Mouse (Mus musculus): ENCODE results near the gene Dip2c.

Dip2c gene

GRCm38 (mm10) chr13:9663593-9663992, 387.3 kb downstream of the Dip2c start:
- DNase-seq (ENCODE audit: low spot score in 2 of 2) = no peak

DNA sequence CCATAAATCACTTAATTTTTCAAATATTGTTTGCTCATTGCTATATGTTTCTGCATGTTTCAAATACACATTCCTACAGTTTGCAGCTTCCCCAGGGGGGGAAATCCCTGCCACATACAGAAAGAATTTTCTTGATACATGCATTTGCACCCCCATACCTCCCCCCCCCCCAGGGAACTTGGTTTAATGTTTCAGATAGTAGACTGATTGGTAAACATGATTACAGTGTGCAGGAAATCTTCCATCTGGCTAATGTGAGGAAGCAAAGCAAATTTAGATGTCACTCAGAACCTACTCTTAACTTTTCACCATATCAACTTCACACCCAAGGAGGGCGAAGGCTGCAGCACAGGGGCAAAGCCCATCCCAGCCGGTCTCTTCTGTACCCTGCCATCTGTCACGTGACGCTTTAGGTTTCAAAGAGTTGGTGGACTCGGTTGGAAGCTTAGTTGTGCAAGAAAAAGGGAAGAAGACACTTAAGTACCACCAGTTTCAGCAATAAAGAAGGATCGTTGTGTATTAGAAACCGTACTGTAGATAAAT, 391.7 kb downstream of the Dip2c start:
- DNase-seq (ENCODE audit: low spot score in 2 of 2) = no peak

DNA sequence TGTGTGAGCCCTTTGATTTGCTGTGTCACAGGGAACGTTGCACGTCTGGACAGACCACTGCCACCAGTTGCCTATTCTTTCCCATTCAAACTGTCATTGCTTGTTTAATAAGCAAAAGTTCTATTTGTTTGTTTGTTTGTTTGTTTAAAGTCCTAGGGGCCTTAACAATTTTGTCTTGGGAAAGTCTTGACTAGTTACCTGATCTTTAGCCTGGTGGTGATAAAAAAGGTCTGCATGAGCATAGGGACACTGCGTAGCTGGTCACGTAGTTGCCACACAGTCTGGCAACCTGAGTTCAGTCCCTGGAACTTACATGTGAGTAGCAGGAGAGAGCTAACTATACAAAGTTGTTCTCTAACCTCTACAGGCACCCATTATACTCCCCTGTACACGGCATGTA, 392.9 kb downstream of the Dip2c start:
- DNase-seq (ENCODE audit: low spot score in 2 of 2) = no peak

DNA sequence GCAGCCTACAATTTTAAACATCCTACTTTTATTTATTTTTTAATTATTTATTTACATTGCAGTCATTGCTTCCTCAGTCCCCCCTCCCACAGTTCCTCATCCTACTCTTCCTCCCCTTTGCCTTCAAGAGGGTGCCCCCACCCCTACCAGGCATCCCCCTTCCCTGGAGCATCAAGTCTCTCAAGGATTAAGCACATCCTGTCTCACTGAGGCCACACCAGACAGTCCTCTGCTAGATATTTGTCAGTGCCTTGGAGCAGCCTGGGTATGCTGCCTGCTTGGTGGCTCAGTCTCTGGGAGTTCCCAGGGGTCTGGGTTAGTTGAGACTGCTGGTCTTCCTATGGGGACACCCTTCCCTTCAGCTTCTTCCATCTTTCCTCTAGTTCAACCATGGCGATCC, 397.8 kb downstream of the Dip2c start:
- no peak for DNase-seq (ENCODE audit: low spot score in 2 of 2)

- no peak for DNase-seq (ENCODE audit: low spot score in 2 of 2)
Observed at GRCm38 (mm10) chr13:9681492-9681891, 405.2 kb downstream of the Dip2c start.

- DNase-seq (ENCODE audit: low spot score in 2 of 2) = no peak
Observed at GRCm38 (mm10) chr13:9683280-9683679, 407.0 kb downstream of the Dip2c start.

DNA sequence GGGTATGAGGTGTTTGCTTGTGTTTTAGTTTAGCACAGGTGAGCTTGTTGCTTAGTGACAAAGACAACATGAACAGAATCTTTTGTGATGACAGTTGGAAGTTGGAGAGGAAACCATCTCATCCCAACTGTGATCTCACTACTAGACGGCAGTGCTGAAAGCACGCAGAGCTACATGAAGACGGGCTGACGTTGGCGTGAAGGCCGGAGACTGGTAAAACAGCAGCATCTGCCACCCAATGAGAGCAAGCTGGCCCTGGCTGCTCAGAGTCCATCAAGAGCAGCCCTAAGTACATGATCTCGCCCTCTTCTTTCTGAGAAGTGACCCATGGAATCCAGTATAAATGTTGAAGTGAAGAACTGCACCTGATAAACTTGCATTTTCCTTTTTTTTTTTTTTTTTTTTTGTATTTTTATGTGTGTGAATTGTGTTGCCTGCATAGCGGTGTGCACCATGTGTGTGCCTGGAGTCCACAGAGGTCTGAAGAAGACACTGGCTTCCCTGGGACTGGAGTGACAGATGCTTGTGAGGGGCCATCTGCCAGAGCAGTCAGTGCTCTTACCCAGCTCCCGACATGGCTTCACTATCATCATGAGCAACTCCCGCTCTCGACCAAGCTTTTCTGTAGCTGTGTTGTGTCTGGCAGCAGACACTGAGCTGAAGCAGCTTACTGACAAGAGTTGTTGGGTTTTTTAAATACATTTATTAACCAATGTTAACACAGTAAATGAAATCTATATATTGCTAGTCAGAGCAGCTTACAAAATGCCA, 408.0 kb downstream of the Dip2c start:
- no peak for DNase-seq (ENCODE audit: low spot score in 2 of 2)

GRCm38 (mm10) chr13:9686261-9686660, 409.9 kb downstream of the Dip2c start:
- no peak for DNase-seq (ENCODE audit: low spot score in 2 of 2)

DNA sequence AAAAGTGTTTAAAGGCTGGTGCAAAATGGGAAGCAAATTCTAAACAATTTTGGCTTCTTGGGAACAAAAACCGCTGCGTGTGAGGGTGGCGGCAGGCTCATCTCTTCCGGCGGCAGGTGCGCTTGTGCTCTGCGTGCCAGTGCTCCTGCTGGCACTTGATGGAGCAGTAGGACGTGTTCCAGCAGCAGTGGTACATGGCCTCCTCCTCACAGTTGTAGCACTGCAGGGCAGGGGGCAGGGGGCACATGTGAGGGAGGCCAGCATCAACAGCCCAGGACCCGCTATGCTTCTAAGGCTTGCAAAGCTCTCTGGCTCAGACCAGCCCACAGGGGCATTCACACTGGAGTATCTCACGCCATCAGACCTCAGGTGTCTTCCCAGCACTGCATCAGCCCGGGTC, 410.4 kb downstream of the Dip2c start:
- DNase-seq (ENCODE audit: low spot score in 2 of 2) = no peak

GRCm38 (mm10) chr13:9689366-9689765, 413.0 kb downstream of the Dip2c start:
- no peak for DNase-seq (ENCODE audit: low spot score in 2 of 2)

- DNase-seq (ENCODE audit: low spot score in 2 of 2) = no peak
Observed at GRCm38 (mm10) chr13:9692876-9693275, 416.5 kb downstream of the Dip2c start.

DNA sequence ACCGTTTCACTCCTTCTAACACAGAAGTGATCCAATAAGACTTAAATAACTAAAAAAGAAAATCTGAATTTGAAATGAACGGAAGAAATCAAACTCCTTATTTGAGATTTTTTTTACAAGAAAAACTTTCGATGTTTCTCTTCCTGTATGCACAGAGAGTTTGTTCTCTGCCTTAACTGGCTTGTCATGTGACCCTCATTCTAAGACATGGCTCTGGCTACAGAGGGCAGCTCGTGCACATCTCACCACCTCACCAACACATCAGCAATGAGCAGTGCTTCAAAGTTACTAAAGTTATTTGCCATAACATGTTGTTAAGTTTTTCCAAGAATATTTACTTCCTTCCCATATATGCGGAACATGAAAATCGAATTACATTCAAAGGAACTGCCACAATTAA, 418.3 kb downstream of the Dip2c start:
- no peak for DNase-seq (ENCODE audit: low spot score in 2 of 2)

- no peak for DNase-seq (ENCODE audit: low spot score in 2 of 2)
Observed at GRCm38 (mm10) chr13:9695403-9695802, 419.1 kb downstream of the Dip2c start.

DNA sequence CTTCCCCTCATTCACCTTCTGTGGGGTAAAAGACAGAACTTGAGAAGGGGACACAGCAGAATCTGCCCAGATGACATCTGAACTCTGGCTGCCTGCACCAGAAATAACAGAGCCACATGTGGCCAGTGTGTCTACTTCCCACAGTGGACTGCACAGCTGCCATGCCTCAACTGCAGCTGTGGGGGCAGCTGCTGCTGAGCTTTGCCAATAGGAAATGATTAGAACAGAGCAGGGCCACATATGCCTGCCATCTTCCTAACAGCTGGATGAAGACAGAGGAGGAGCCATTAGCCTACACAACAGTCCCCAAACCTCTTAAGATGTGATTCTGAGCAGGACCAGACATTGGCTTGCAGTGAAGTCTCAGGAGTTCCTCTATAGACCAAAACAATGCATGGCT, 419.5 kb downstream of the Dip2c start:
- DNase-seq (ENCODE audit: low spot score in 2 of 2) = peak; percentile 73 to 76

- DNase-seq (ENCODE audit: low spot score in 2 of 2) = no peak
Observed at GRCm38 (mm10) chr13:9697340-9697739, 421.0 kb downstream of the Dip2c start.

DNA sequence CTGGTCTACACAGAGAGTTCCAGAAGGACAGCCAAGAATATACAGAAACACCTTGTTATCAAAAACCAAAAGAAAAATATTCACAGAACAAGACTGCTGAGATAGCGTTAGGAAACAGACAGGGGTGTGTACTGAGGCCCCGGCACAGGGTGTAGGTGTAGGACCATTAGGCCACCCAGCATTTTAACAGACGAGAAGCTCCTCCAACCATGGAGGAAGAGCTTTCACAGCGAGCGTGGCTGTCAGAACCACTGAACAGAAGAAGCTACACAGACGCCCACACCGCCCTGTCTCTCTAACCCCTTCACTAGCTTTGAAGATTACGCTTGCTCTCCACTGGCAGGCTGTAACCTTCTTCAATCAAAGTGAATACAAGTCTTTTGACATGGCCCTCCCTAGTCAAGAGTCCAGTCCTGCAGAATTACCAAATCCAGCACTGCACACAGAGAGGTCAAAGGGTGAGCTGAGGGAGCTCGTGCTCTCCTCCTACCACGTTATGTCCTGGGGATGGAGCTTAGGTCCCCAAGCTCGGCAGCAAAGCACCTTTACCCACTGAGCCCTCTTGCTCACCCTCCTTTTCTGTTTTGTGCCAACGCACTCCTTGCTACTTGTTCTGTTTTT, 426.4 kb downstream of the Dip2c start:
- no peak for DNase-seq (ENCODE audit: low spot score in 2 of 2)

DNA sequence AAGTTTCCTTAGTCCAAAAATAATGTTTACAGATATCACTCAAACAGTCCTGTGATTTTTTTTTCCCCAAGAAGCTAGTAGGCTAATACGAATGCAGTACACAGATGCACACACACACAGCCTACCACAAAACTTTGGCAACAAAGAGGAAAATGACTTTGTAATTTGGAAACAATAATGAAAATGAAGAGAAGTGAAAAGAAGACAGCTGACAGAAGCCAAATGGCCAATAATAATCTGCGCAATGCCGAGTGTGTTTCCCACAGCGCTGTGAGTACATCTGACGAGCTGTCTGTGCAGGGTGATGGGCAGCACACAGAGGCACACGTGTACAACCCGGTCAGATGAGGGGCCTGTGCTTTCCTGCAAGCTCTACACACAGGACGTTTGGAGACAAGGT, 430.4 kb downstream of the Dip2c start:
- DNase-seq (ENCODE audit: low spot score in 2 of 2) = no peak

GRCm38 (mm10) chr13:9708433-9709240, 432.3 kb downstream of the Dip2c start:
- DNase-seq (ENCODE audit: low spot score in 2 of 2) = no peak

DNA sequence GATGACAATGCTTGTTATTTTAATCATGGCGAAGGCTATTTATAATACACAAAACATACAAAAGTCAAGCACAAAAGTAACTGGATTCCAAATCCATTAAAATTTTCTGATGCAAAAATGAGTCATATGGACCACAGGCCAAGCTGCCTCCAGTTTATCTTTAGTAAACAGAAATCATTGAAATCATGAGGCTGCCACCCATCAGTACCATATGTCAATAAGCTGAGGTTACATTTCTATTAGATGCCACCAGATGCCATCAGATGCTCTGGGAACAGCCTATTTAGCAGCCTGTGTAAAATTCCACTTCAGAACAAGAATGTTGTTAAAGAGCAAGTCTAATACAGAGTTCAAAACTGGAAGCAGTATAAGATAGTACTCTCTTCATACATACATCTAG, 436.1 kb downstream of the Dip2c start:
- DNase-seq (ENCODE audit: low spot score in 2 of 2) = no peak

DNA sequence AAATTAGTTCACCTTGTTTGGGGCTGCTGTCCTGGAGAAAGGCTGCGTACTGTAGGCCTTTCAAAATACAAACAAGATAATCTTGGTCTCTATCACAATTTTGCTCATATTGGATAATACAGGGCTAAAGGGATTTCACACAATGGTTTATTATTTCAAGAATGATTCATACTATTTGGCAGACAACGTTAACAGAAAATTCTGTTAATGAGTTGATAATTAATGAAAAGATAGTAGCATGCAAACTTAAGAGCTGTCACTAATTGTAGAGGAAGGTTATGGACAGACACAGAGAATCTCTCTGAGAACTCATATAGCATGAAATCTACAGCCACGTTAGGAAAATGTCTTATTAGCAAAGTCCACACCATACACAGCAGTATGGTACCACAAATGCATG, 436.6 kb downstream of the Dip2c start:
- DNase-seq (ENCODE audit: low spot score in 2 of 2) = no peak

DNA sequence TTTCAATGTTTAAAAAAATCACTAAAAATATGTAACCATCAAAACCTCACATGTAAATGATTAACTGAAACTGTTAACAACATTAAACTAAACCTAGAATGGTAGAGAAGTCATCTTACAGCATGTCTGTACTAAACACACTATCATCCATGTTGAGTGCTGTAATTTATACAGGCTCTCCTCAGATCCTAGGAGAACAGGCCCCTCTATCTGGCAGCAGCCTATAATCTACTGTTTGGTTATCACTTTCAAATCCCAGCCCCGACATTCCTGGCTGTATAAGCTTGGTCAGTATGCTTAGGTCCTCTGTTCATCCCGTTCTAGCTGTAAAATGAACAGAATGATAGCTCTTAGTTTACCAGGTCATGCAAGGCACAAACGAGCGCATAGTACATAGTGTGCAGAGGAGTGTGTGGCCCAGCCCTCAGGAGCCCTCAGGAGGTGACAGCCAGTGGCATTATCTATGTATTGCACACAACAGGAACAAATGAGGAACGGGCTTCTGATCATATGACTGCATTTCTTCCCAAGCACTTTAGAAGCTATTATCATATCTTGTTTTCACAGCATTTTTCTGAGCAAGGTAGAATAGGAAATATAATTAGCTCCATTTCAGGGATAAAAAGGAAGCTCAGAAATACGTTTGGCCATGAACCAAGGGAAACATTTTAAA, 437.3 kb downstream of the Dip2c start:
- DNase-seq (ENCODE audit: low spot score in 2 of 2) = no peak

DNA sequence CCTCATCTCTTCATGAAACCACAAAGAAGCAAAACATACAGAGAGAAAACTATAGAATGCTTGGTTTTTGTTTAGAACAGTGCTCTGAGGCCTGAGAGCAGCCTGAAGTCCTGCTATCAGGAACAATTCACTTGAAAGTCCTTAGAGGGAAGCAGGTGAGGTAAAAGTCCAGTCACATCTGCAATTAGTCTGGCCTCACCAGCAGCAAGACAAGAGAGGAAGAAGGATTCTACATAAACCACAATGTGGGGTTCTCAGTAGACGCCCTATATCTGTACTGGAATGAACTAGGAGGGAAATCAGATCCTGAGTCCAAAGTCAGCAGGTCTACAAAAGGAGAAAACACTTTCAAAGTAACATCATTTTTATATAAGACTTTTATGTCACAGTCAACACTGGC, 438.9 kb downstream of the Dip2c start:
- no peak for DNase-seq (ENCODE audit: low spot score in 2 of 2)
